Comparison of ENCODE assay signal across 28 mouse cellular contexts in genomic region chr1:39898686-39899085, GRCm38 (mm10).
"Had no signal": no experiment of that assay in that cellular context is flagged by ENCODE, and none has a peak within 500 bp of the region (broad histone marks: within the 10 kb centered on the region; RNA-seq: fewer than 3 reads in every experiment).

No protein-coding gene starts in this region.

- H3K4me2 ChIP-seq: embryonic facial prominence, embryonic 12.5 days; embryonic facial prominence, embryonic 13.5 days; embryonic facial prominence, embryonic 15.5 days; forebrain, embryonic 12.5 days; forebrain, embryonic 13.5 days; forebrain, embryonic 15.5 days had no signal

- H3K9ac ChIP-seq: embryonic facial prominence, embryonic 12.5 days; embryonic facial prominence, embryonic 13.5 days; embryonic facial prominence, embryonic 15.5 days; forebrain, embryonic 12.5 days; forebrain, embryonic 13.5 days; forebrain, embryonic 15.5 days; forebrain, postnatal 0 days had no signal

- ATAC-seq: forebrain, embryonic 13.5 days; forebrain, embryonic 14.5 days; forebrain, embryonic 15.5 days; forebrain, embryonic 16.5 days; forebrain, postnatal 0 days had no signal

- H3K27me3 ChIP-seq: embryonic facial prominence, embryonic 12.5 days; embryonic facial prominence, embryonic 13.5 days; embryonic facial prominence, embryonic 15.5 days; forebrain, embryonic 12.5 days; forebrain, embryonic 13.5 days; forebrain, embryonic 15.5 days had no signal

- H3K9me3 ChIP-seq: embryonic facial prominence, embryonic 10.5 days; embryonic facial prominence, embryonic 12.5 days; embryonic facial prominence, embryonic 13.5 days; embryonic facial prominence, embryonic 15.5 days; forebrain, embryonic 10.5 days; forebrain, embryonic 12.5 days; forebrain, embryonic 13.5 days; forebrain, embryonic 15.5 days had no signal

- H3K27ac ChIP-seq: embryonic facial prominence, embryonic 10.5 days; embryonic facial prominence, embryonic 12.5 days; embryonic facial prominence, embryonic 13.5 days; embryonic facial prominence, embryonic 15.5 days; forebrain, embryonic 10.5 days; forebrain, embryonic 12.5 days; forebrain, embryonic 15.5 days; gastrocnemius, adult 2 months had no signal

- H3K4me3 ChIP-seq: embryonic facial prominence, embryonic 10.5 days; embryonic facial prominence, embryonic 12.5 days; embryonic facial prominence, embryonic 13.5 days; embryonic facial prominence, embryonic 15.5 days; erythroblast, embryonic 14.5 days; forebrain, embryonic 10.5 days; forebrain, embryonic 12.5 days; forebrain, embryonic 13.5 days; forebrain, embryonic 15.5 days; gastrocnemius, adult 2 months had no signal

- DNase-seq: cerebellum, adult 2 months; cerebellum, adult 8-10 months; cerebellum, adult 9-10 months; cerebellum, adult 9-11 months; cerebellum, postnatal 10 days; cerebellum, postnatal 14 days; cerebellum, postnatal 25 days; cerebellum, postnatal 36 days; embryo, embryonic 11 days; forebrain, postnatal 0 days; gastrocnemius, adult 2 months; gastrocnemius, postnatal 10 days; gastrocnemius, postnatal 14 days; gastrocnemius, postnatal 25 days; gastrocnemius, postnatal 36 days; heart, adult 11 months; heart, adult 18-20 months had no signal

- H3K36me3 ChIP-seq: embryonic facial prominence, embryonic 13.5 days; embryonic facial prominence, embryonic 15.5 days; forebrain, embryonic 15.5 days had no signal
